Mouse (Mus musculus) spleen, postnatal 36 days (tissue): Measurements from ENCODE around the gene Cpxm2.

Experiments
- DNase-seq, 2 experiments: peaks; one replicate each; pipeline ENCODE4 v3.0.0; 2022; ENCODE audit warnings: low spot score in 2 of 2, mixed read lengths in 1 of 2

The Cpxm2 gene

GRCm38 (mm10) chr7:132154368-132154961, at the start of gene Cpxm2:
Cpxm2 (minus strand) TSS chr7:132154739.
- no peak for DNase-seq

GRCm38 (mm10) chr7:132204073-132204612, 49.6 kb upstream of the Cpxm2 start:
- DNase-seq = no peak

- no peak for DNase-seq
These were observed 45.1 kb upstream of the Cpxm2 start for GRCm38 (mm10) chr7:132199686-132200085.

- DNase-seq = no peak
These were observed 44.3 kb upstream of the Cpxm2 start for GRCm38 (mm10) chr7:132198806-132199205.

- DNase-seq = no peak
These were observed 43.4 kb upstream of the Cpxm2 start for GRCm38 (mm10) chr7:132197817-132198475.

- no peak for DNase-seq
These were observed 42.0 kb upstream of the Cpxm2 start for GRCm38 (mm10) chr7:132196581-132196980.

GRCm38 (mm10) chr7:132193606-132194005, 39.1 kb upstream of the Cpxm2 start:
- no peak for DNase-seq

- DNase-seq = no peak
These were observed 32.9 kb upstream of the Cpxm2 start for GRCm38 (mm10) chr7:132187456-132187855.

- no peak for DNase-seq
These were observed 29.4 kb upstream of the Cpxm2 start for GRCm38 (mm10) chr7:132183892-132184404.

- no peak for DNase-seq
These were observed 27.2 kb upstream of the Cpxm2 start for GRCm38 (mm10) chr7:132181586-132182198.

- no peak for DNase-seq
These were observed 26.5 kb upstream of the Cpxm2 start for GRCm38 (mm10) chr7:132181042-132181441.

GRCm38 (mm10) chr7:132179049-132179448, 24.5 kb upstream of the Cpxm2 start:
- no peak for DNase-seq

- DNase-seq = no peak
These were observed 20.2 kb upstream of the Cpxm2 start for GRCm38 (mm10) chr7:132174787-132175186.

- no peak for DNase-seq
These were observed 19.8 kb upstream of the Cpxm2 start for GRCm38 (mm10) chr7:132174296-132174695.

- DNase-seq = no peak
These were observed 17.7 kb upstream of the Cpxm2 start for GRCm38 (mm10) chr7:132172220-132172619.

- DNase-seq = no peak
These were observed 17.2 kb upstream of the Cpxm2 start for GRCm38 (mm10) chr7:132171716-132172115.

GRCm38 (mm10) chr7:132169419-132170169, 15.1 kb upstream of the Cpxm2 start:
- DNase-seq = no peak

GRCm38 (mm10) chr7:132167239-132167638, 12.7 kb upstream of the Cpxm2 start:
- no peak for DNase-seq

- DNase-seq = no peak
These were observed 7.7 kb upstream of the Cpxm2 start for GRCm38 (mm10) chr7:132162254-132162653.

- no peak for DNase-seq
These were observed 3.9 kb upstream of the Cpxm2 start for GRCm38 (mm10) chr7:132158321-132159025.

GRCm38 (mm10) chr7:132153725-132154147, 803 bp downstream of the Cpxm2 start:
- no peak for DNase-seq
